Mouse (Mus musculus) hindbrain, embryonic 15.5 days (tissue): ENCODE results near the gene Olfr1344. TPM values are rescaled to one million over a fixed set of nuclear protein-coding genes. Genes with fewer than 3 reads are reported as not detected.
"Not testable (repeated sequence)": the region's sequence is repeated elsewhere in the genome, so short reads cannot be mapped to it uniquely, and the experiment has no call there.

ENCODE experiments used
- ATAC-seq: fragments of 200-750 bp; cut with Nextera tagmentation; 2 replicates; pipeline ENCODE4 v1.8.0; 2017; ENCODE audit warnings: low read depth, moderate number of reproducible peaks, moderate TSS enrichment; ENCODE audit not compliant: low FRiP score
- H3K27ac ChIP-seq: fragments of 300-500 bp; sonication (generic); replicated peaks from 2 replicates; pipeline ENCODE4 v1.5.1; 2015; ENCODE audit warnings: mild to moderate bottlenecking, inconsistent platforms
- H3K27me3 ChIP-seq: fragments of 300-500 bp; sonication (generic); 2 replicates; pipeline ENCODE4 v1.6.1; 2015; ENCODE audit warnings: control low read depth, inconsistent platforms
- H3K36me3 ChIP-seq: fragments of 300-500 bp; sonication (generic); 2 replicates; pipeline ENCODE4 v1.6.1; 2015; ENCODE audit warnings: control low read depth, inconsistent platforms
- H3K4me1 ChIP-seq: fragments of 300-500 bp; sonication (generic); replicated peaks from 2 replicates; pipeline ENCODE4 v1.6.1; 2015; ENCODE audit warnings: control low read depth, inconsistent platforms
- H3K4me2 ChIP-seq: fragments of 300-500 bp; sonication (generic); 2 replicates; pipeline ENCODE4 v1.6.1; 2015; ENCODE audit warnings: moderate library complexity, mild to moderate bottlenecking, inconsistent platforms
- H3K4me3 ChIP-seq: fragments of 300-500 bp; sonication (generic); 2 replicates; pipeline ENCODE4 v1.5.1; 2015; ENCODE audit warnings: mild to moderate bottlenecking, inconsistent platforms
- H3K9ac ChIP-seq: fragments of 300-500 bp; sonication (generic); 2 replicates; pipeline ENCODE4 v1.6.1; 2015; ENCODE audit warnings: inconsistent platforms
- H3K9me3 ChIP-seq: fragments of 300-500 bp; sonication (generic); 2 replicates; pipeline ENCODE4 v1.6.1; 2016; ENCODE audit warnings: control low read depth, inconsistent platforms
- WGBS: fragments of 180-500 bp; shearing (Covaris S2); methylation state at CpG from one replicate; pipeline ENCODE4 v1.1.7; 2015; 5-methylcytosine and 5-hydroxymethylcytosine counted together
- polyA plus RNA-seq: library from polyadenylated mRNA; unstranded; fragments of >200 nt; fragmentation: Nextera tagmentation; extraction: Ambion mirVana; gene quantifications from 2 replicates; pipeline ENCODE4 v1.2.1, GENCODE M21; 2015

The Olfr1344 gene
- polyA plus RNA-seq, 1 experiment from 2014 or later, result 0.14 TPM

GRCm38 (mm10) chr7:6455868-6456267, 17.4 kb downstream of the Olfr1344 start, which contains the start of gene Olfr1336:
Olfr1336 (plus strand) TSS chr7:6456168.
- Histone ChIP-seq H3K4me1 (no peaks in the 10 kb centered on the region), H3K4me2 (no peak within 1 kb of the TSS), H3K9ac (no peak within 1 kb of the TSS), H3K36me3 (no peaks in the 10 kb centered on the region), H3K27me3 (no peaks in the 10 kb centered on the region), H3K4me3 (no peak within 1 kb of the TSS), H3K9me3 (no peaks in the 10 kb centered on the region), H3K27ac (no peak within 1 kb of the TSS)
- no peak for ATAC-seq

- no peak overlapping the region for H3K4me2 ChIP-seq
- WGBS, result 35% methylated on average over 3 of the region's 3 CpGs
- no peak overlapping the region for H3K9ac ChIP-seq
- no peaks in the 10 kb centered on the region for H3K27me3 ChIP-seq
- no peaks in the 10 kb centered on the region for H3K4me1 ChIP-seq
- no peaks in the 10 kb centered on the region for H3K36me3 ChIP-seq
- no peak overlapping the region for H3K27ac ChIP-seq
- H3K4me3 ChIP-seq, result no peak overlapping the region
- no peak for ATAC-seq
- H3K9me3 ChIP-seq, result no peaks in the 10 kb centered on the region
Observed at GRCm38 (mm10) chr7:6456399-6456798, 17.9 kb downstream of the Olfr1344 start.

GRCm38 (mm10) chr7:6466951-6467350, 28.5 kb downstream of the Olfr1344 start, which contains the start of gene Olfr1346:
Olfr1346 (plus strand) TSS chr7:6467101.
- Histone ChIP-seq H3K4me2 (no peak within 1 kb of the TSS), H3K9ac (no peak within 1 kb of the TSS), H3K4me1 (no peaks in the 10 kb centered on the region), H3K27ac (no peak within 1 kb of the TSS), H3K36me3 (no peaks in the 10 kb centered on the region), H3K4me3 (no peak within 1 kb of the TSS), H3K27me3 (no peaks in the 10 kb centered on the region), H3K9me3 (no peaks in the 10 kb centered on the region)
- no peak for ATAC-seq

- not testable (repeated sequence) for ATAC-seq, H3K36me3 ChIP-seq, H3K4me1 ChIP-seq, H3K9me3 ChIP-seq, H3K27ac ChIP-seq, H3K4me2 ChIP-seq, H3K27me3 ChIP-seq, H3K4me3 ChIP-seq, H3K9ac ChIP-seq
- WGBS, result 75% methylated on average over 2 of the region's 2 CpGs
Observed at GRCm38 (mm10) chr7:6477633-6478032, 39.1 kb downstream of the Olfr1344 start.

GRCm38 (mm10) chr7:6486841-6487240, 48.4 kb downstream of the Olfr1344 start, which contains the start of gene Olfr5:
Olfr5 (minus strand) TSS chr7:6486941.
- WGBS, result 33% methylated on average over 2 of the region's 2 CpGs

More at GRCm38 (mm10) chr7:6486841-6487240, 48.4 kb downstream of the Olfr1344 start, which contains the start of gene Olfr5:
- no peak within 1 kb of the TSS for H3K9ac ChIP-seq
- no peaks in the 10 kb centered on the region for H3K27me3 ChIP-seq
- no peak within 1 kb of the TSS for H3K27ac ChIP-seq
- no peaks in the 10 kb centered on the region for H3K36me3 ChIP-seq
- no peak within 1 kb of the TSS for H3K4me2 ChIP-seq
- no peaks in the 10 kb centered on the region for H3K4me1 ChIP-seq
- no peak for ATAC-seq
- no peak within 1 kb of the TSS for H3K4me3 ChIP-seq
- H3K9me3 ChIP-seq, result no peaks in the 10 kb centered on the region

Other genes starting within 250 kb of the Olfr1344 start
- gene Galp, start 241.6 kb upstream of the Olfr1344 start, polyA plus RNA-seq, result not detected in 2 replicates
- not detected in 2 replicates for gene Zscan5b, start 216.4 kb upstream of the Olfr1344 start, polyA plus RNA-seq
- 0.23 and 0.41 TPM in 2 replicates for gene Epp13, start 186.0 kb upstream of the Olfr1344 start, polyA plus RNA-seq
- 16.3 and 17.6 TPM in 2 replicates for gene Zfp667, start 152.1 kb upstream of the Olfr1344 start, polyA plus RNA-seq
- 13.6 and 14.7 TPM in 2 replicates for gene Zfp583, start 107.4 kb upstream of the Olfr1344 start, polyA plus RNA-seq
- 8.1 and 8.5 TPM in 2 replicates for gene Gm3854, start 94.9 kb upstream of the Olfr1344 start, polyA plus RNA-seq
- 3.5 and 4.9 TPM in 2 replicates for gene Zfp78, start 75.4 kb upstream of the Olfr1344 start, polyA plus RNA-seq
- gene Zfp28, start 55.4 kb upstream of the Olfr1344 start, polyA plus RNA-seq, result 13.8 and 14.2 TPM in 2 replicates
- gene Smim17, start 40.0 kb upstream of the Olfr1344 start, polyA plus RNA-seq, result 7.0 and 8.4 TPM in 2 replicates
- 0.05 TPM in 1 of 2 replicates, not detected in the other for gene Gm20715, start 28.4 kb upstream of the Olfr1344 start, polyA plus RNA-seq
- not detected in 2 replicates for gene Olfr1336, start 17.5 kb downstream of the Olfr1344 start, polyA plus RNA-seq
- gene Olfr1346, start 28.4 kb downstream of the Olfr1344 start, polyA plus RNA-seq, result not detected in 2 replicates
- not detected in 2 replicates for gene Olfr5, start 48.3 kb downstream of the Olfr1344 start, polyA plus RNA-seq
- gene Olfr1347, start 61.1 kb downstream of the Olfr1344 start, polyA plus RNA-seq, result not detected in 2 replicates
- not detected in 2 replicates for gene Olfr1348, start 70.1 kb downstream of the Olfr1344 start, polyA plus RNA-seq
- not detected in 2 replicates for gene Olfr1349, start 84.3 kb downstream of the Olfr1344 start, polyA plus RNA-seq
- not detected in 2 replicates for gene Olfr1350, start 126.2 kb downstream of the Olfr1344 start, polyA plus RNA-seq